Mouse (Mus musculus): ENCODE measurements around the gene Kcnab1. TPM values are rescaled to one million over a fixed set of nuclear protein-coding genes. Genes with fewer than 3 reads are reported as not detected.

Kcnab1 gene
- total RNA-seq (2021) = 1 to 10 TPM; 2.3 to 3.6 TPM

GRCm38 (mm10) chr3:65108945-65109921, at the start of gene Kcnab1:
Gene Kcnab1 (plus strand): TSS chr3:65109384.
- DNase-seq = peak; percentile 16

GRCm38 (mm10) chr3:65088295-65088694, 20.9 kb upstream of the Kcnab1 start:
- DNase-seq = no peak

- DNase-seq = no peak
Observed at GRCm38 (mm10) chr3:65104117-65104516, 5.1 kb upstream of the Kcnab1 start.

DNA sequence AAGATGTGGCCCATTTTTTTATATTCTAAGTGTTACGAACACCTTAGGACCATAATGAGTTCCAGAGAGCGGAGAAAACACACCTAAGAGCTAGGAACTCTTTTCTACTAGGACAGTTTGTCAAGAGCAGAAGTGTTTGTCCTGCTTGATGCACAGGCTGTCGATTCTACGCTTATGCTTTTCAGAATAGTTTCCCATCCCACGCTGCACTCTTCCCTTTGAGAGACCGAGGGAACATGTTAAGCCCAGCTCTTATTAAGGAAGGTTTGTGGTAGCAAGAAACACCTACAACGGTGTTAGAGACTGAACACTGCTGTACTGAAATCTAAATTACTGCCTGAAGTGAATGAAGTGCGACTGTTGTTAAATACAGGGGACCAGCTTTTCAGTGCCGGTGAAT, 1.0 kb downstream of the Kcnab1 start:
- DNase-seq = no peak

GRCm38 (mm10) chr3:65111176-65111575, 2.0 kb downstream of the Kcnab1 start:
- peak; percentile 8 for DNase-seq

- no peak for DNase-seq
Observed at GRCm38 (mm10) chr3:65115164-65115563, 6.0 kb downstream of the Kcnab1 start.

DNA sequence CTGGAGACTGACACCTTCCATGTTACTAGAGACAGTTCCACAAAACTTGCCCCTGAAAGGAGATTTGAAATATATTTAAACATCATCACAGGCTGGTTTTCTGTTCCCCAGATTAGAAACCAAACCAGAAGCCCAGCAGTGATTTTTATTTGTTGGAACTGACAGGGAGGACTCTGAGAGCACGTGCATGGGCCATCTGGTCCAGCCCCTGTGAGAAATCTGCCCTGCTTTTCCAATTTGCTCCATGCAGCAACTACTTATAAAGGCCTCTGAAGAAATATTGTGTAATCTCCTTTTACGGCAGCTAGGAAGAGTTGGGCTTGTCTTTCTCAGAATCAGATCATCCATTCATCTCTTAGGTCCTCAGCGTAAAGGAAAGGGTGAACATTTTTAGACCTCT, 7.8 kb downstream of the Kcnab1 start:
- no peak for DNase-seq

- no peak for DNase-seq
Observed at GRCm38 (mm10) chr3:65117365-65117764, 8.2 kb downstream of the Kcnab1 start.

DNA sequence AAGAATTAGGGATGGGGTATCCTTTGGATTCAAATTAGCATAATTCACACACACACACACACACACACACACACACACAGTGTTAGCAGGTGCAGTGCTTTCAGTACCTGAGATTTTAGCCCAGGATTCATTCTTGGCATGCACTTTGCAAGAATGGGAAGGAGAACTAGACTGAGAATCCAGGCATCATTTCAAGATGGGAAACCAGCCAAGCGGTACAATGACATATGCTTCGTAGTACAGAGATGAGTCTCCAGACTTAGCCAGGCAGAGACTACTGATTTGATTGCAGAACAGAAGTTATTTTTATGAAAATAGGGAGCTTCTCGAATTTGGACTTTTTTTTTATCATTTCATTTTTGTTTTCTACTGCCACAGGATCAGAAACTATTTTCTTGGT, 15.8 kb downstream of the Kcnab1 start:
- DNase-seq = no peak

DNA sequence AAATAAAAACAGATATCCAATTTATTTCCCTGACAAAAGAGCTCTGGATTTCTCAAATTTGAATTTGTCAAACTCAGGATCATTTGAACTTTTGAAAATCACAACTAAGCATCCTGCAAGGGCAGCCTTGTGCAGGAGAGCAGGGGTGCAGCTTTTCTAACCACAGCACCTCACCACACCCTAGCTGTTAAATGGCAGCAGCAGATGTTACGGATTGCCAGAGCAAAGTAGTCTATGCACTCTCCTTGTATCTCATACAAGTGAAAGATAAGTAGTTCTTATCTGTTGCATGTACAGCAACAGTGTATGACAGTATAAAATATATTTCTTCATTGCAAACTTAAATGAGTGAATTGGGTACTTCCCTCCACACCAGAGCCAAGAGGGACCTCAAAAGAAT, 20.4 kb downstream of the Kcnab1 start:
- DNase-seq = no peak

GRCm38 (mm10) chr3:65134931-65135330, 25.7 kb downstream of the Kcnab1 start:
- DNase-seq = no peak

- DNase-seq = peak; percentile 47
Observed at GRCm38 (mm10) chr3:65136897-65137296, 27.7 kb downstream of the Kcnab1 start.

DNA sequence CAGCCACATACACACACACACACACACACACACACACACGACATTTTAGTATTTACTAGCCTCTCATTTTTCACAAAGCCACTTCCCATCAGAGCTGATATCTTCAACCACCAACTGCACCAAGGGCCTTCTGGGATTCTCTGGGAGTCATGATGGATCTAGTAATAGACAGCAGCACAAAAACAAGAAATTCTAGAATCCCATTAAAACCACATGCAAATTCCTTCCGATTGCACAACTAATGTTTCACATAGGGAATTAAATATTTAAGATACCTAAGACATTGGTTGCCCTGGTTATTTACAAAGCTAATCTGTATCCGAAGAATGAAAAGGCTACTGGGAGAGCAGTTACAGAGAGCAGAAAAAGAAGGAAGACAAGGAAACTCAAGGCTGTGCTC, 29.6 kb downstream of the Kcnab1 start:
- no peak for DNase-seq

DNA sequence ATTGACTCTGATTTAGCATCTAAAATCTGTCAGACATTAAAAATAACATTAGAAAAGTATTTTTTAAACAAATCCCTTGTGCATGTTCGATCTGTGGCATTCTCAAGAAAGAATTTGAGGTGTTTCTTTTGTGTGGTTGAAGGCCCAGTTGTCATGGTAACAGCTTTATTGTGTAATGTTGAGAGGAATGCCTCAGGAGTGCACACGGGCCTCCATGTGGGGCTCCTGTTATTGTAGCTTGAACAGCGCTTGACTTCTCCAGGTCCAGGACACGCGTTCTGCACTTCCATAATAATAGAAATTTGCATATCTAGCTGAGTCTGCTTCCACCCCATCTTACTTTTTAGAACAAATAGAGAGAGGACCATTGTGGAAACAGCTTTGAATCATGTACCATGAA, 36.0 kb downstream of the Kcnab1 start:
- no peak for DNase-seq

GRCm38 (mm10) chr3:65151808-65152207, 42.6 kb downstream of the Kcnab1 start:
- DNase-seq = no peak

DNA sequence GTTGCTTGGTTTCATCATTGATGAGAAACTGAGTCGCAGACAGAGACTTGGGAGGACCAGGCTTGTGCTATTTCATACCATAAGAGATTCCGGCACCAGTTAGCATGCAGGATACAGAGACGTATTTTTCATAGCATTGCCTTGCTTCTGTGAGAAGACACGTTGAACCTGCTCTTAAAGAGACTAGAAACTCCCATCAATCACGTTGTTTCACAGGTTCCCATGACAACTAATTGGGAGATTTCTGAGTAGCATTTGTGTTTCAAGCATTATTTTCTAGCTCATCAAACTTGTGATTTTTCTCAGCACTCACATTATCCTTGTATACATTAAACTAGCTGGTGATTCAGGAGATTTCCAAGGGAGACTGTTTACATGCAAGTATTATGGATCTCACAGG, 63.8 kb downstream of the Kcnab1 start:
- DNase-seq = no peak

- DNase-seq = no peak
Observed at GRCm38 (mm10) chr3:65174564-65174963, 65.4 kb downstream of the Kcnab1 start.

DNA sequence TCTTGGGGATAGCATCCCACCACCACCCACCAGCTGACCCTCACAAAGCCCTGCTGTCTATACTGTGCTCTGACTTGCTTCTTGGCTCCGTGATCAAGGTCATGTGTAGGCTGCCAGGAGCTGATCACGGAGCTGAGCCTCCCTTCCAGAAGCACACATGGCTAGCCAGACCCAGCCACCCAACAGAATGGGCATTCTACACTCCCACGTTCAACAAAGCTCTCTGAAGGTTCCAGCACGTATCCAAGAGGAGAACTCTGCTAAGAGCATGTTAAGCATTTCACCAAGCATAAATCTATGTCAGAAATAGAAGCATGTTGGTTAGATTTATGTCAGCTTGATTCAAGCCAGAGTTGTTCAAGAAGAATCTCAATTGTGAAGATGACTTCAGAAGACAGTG, 66.6 kb downstream of the Kcnab1 start:
- no peak for DNase-seq

DNA sequence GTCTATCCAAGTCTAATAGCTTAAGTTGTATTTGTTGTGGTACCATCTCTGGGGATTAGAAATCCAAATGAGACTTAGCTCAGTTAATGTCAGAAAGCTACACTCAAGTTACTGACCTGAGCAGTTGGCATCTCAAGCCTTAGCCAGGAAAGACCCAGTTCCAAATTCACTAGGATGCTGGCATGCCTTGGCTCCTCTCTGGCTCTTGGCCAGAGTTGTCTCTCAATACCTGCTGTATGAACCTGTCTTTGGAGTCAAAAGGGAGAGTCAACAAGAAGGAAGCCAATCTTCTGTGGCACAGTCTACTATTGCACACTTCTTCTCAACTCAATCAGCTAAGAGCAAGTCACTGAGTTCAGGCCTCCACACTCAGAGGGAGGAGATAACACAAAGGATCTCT, 67.7 kb downstream of the Kcnab1 start:
- no peak for DNase-seq

- DNase-seq = no peak
Observed at GRCm38 (mm10) chr3:65187833-65188698, 78.9 kb downstream of the Kcnab1 start.

DNA sequence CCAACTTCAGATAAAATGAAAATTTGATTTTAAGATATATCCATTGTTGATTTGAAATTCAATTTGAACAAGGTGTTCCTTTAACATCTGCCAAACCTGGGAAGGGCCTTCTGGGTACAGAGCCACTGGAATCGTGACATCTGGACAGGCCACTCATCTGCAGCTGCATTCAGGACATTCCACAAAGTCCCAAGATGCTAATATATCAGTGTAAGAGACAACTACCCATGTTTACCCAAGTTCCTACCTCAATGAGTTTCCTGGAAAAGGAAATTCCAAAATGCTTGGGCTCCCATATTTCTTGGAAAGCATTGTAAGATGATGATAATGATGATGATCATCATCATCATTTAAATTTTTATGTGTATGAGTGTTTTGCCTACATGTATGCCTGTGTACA, 91.4 kb downstream of the Kcnab1 start:
- no peak for DNase-seq

GRCm38 (mm10) chr3:65203361-65204117, 94.4 kb downstream of the Kcnab1 start:
- DNase-seq = no peak
